Mouse (Mus musculus) left cerebral cortex, postnatal 4 days (tissue): ENCODE measurements at regions not wholly inside any gene's neighbourhood (a gene's known extent, or its start where the extent isn't known, plus 50 kb on each side); places are given as distances from the start of the nearest gene placed in this dataset.
A peak's percentile ranks its signal among the peaks of the same experiment; 100 is the strongest.

Experiments used
- DNase-seq: peaks from one replicate; pipeline ENCODE4 v3.0.0-alpha.2; 2022
- intact Hi-C: fragments of 180-260 bp; cut with DNase I; formaldehyde crosslinking; loops from one replicate; pipeline ENCODE4 v1.15.1; 2025

GRCm38 (mm10) chr5:42578208-42578844, 510.6 kb downstream of the Gm16223 start:
- no peak for DNase-seq
- intact Hi-C loops: no loop called here

- no peak for DNase-seq
- intact Hi-C loops: no loop called here
These were observed 552.9 kb downstream of the Gm16223 start for GRCm38 (mm10) chr5:42620698-42621097.

GRCm38 (mm10) chr5:42636162-42636823, 568.5 kb downstream of the Gm16223 start:
- intact Hi-C loops: no loop called here
- DNase-seq: no peak

GRCm38 (mm10) chr5:42656460-42656859, 576.5 kb upstream of the Cpeb2 start:
- DNase-seq: peak; percentile 13
- intact Hi-C loops: no loop called here

- intact Hi-C loops: no loop called here
These were observed 573.0 kb upstream of the Cpeb2 start for GRCm38 (mm10) chr5:42659994-42660393.

GRCm38 (mm10) chr5:42679617-42680016, 553.4 kb upstream of the Cpeb2 start:
- intact Hi-C loops: no loop called here
- DNase-seq: no peak

More at GRCm38 (mm10) chr5:42659994-42660393, 573.0 kb upstream of the Cpeb2 start:
- no peak for DNase-seq

GRCm38 (mm10) chr5:42685356-42686057, 547.5 kb upstream of the Cpeb2 start:
- DNase-seq: no peak
- intact Hi-C loops: no loop called here

GRCm38 (mm10) chr5:42687176-42687575, 545.8 kb upstream of the Cpeb2 start:
- no peak for DNase-seq
- intact Hi-C loops: no loop called here
